Mouse (Mus musculus) intestine, embryonic 14.5 days (tissue): ENCODE results near the gene Sec14l2. TPM values are rescaled to one million over a fixed set of nuclear protein-coding genes. Genes with fewer than 3 reads are reported as not detected.

ENCODE experiments used
- ATAC-seq: fragments of 200-750 bp; cut with Nextera tagmentation; replicated peaks from 2 replicates; pipeline ENCODE4 v1.8.0; 2017; ENCODE audit warnings: low read depth, moderate number of reproducible peaks, moderate TSS enrichment, moderate library complexity; ENCODE audit not compliant: low FRiP score, low TSS enrichment
- DNase-seq: peaks from one replicate; pipeline ENCODE4 v3.0.0-alpha.2; 2018; ENCODE audit warnings: low spot score
- H3K27ac ChIP-seq: fragments of 300-500 bp; sonication (generic); 2 replicates; pipeline ENCODE4 v1.5.1; 2014; ENCODE audit warnings: low read depth, mild to moderate bottlenecking, control low read depth
- H3K27me3 ChIP-seq: fragments of 300-500 bp; sonication (generic); replicated peaks from 2 replicates; pipeline ENCODE4 v1.6.1; 2014; ENCODE audit warnings: low read length, control low read depth; ENCODE audit not compliant: control insufficient read depth, insufficient read depth
- H3K36me3 ChIP-seq: fragments of 300-500 bp; sonication (generic); 2 replicates; pipeline ENCODE4 v1.6.1; 2014; ENCODE audit warnings: low read length, control low read depth; ENCODE audit not compliant: control insufficient read depth, insufficient read depth
- H3K4me1 ChIP-seq: fragments of 300-500 bp; sonication (generic); replicated peaks from 2 replicates; pipeline ENCODE4 v1.6.1; 2014; ENCODE audit warnings: low read length, control low read depth, mixed read lengths; ENCODE audit not compliant: control insufficient read depth, insufficient read depth
- H3K4me2 ChIP-seq: fragments of 300-500 bp; sonication (generic); 2 replicates; pipeline ENCODE4 v1.6.1; 2014; ENCODE audit warnings: low read length
- H3K4me3 ChIP-seq: fragments of 300-500 bp; sonication (generic); 2 replicates; pipeline ENCODE4 v1.5.1; 2014; ENCODE audit warnings: low read depth, low read length, control low read depth, mixed read lengths
- H3K9ac ChIP-seq: fragments of 300-500 bp; sonication (generic); 2 replicates; pipeline ENCODE4 v1.6.1; 2014; ENCODE audit warnings: mild to moderate bottlenecking, low read length
- H3K9me3 ChIP-seq: fragments of 300-500 bp; sonication (generic); 2 replicates; pipeline ENCODE4 v1.6.1; 2016; ENCODE audit warnings: low read length, control low read depth; ENCODE audit not compliant: control insufficient read depth
- WGBS: fragments of 180-500 bp; shearing (Covaris S2); extraction: QIAGEN DNeasy Blood & Tissue Kit; methylation state at CpG from one replicate; pipeline ENCODE4 v1.1.7; 2014; 5-methylcytosine and 5-hydroxymethylcytosine counted together
- polyA plus RNA-seq: library from polyadenylated mRNA; unstranded; fragments of >200 nt; fragmentation: Nextera tagmentation; extraction: Ambion mirVana; gene quantifications from 2 replicates; pipeline ENCODE4 v1.2.1, GENCODE M21; 2014

Sec14l2 gene
- polyA plus RNA-seq, 1 experiment from 2014 or later, result 0.84 TPM

DNA sequence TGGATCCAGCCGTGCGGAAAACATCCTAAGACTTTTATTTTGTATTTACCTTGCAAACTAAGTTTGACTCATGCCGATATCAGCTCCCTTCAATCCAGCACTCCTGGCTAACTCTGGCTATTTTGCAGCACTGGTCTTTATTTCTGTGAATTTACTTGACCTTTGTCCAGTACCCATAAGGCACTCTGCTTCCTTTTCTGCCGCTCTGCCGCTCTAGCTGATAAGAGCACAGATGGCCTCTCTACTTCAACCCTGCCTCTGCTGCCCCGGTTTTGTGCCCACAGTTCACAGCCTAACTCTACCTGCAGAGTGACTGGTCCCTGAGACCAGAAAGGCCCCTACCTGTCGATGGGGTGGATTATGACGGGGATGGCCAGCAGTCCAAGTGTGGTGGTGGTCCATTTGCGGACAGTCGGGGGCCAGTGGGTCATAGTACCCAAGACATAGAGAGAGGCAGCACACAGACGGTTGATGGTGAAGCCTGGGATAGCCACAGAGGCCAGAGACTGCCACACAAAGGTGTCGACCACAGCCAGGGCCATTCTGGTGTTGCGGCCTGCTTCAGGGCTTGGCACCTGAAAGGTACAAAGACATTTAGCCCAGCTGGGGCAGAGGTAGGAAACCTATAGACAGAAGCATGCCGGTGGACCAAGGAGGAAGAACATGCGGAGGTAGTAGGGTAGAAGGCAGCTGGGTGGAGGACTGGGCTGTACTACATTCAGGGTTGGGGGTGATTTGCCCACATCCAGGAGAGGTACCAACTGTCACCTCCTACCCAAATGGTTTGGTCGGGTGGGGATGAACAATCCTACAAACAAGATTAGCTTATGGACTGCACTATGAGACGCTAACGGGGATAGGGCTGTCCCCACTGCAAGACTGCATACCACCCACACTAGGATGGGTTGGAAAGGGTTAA, 29.5 kb downstream of the Sec14l2 start:
- H3K4me3 ChIP-seq, result peak overlapping the region; percentile 59; the same call in 1 of the 2 replicates
- H3K9me3 ChIP-seq, result no peaks in the 10 kb centered on the region
- 79% methylated on average over 18 of the region's 18 CpGs for WGBS
- H3K36me3 ChIP-seq, result peaks cover 12% of the 10 kb centered on the region
- ATAC-seq (no peak), DNase-seq (no peak)
- H3K27ac ChIP-seq, result peak overlapping the region; percentile 51
- no peak overlapping the region for H3K9ac ChIP-seq
- H3K27me3 ChIP-seq, result no peaks in the 10 kb centered on the region
- peaks cover 15% of the 10 kb centered on the region for H3K4me1 ChIP-seq
- H3K4me2 ChIP-seq, result peak overlapping the region; percentile 70

DNA sequence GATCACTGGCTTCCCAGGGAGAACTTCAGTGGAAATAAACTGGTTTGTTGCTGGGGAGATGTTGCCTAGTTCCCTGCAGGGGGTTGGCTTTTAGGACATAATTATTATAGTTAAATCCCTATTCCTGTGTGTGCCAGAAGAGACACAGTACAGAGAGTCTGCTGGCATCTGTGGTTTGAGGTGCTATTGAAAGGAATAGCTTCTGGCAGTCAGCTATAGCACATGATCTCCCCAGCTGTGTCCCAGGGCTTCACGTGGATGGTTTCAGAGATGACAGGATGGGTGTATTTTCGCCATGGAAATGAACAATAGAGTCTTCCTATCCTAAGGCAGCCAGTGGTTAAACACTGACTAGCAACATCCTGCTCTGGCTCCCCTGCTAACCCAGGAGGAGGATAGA, 35.9 kb downstream of the Sec14l2 start:
- Histone ChIP-seq H3K9me3 (no peaks in the 10 kb centered on the region), H3K4me2 (no peak overlapping the region), H3K27ac (no peak overlapping the region), H3K36me3 (peaks cover 11% of the 10 kb centered on the region), H3K27me3 (no peaks in the 10 kb centered on the region), H3K4me3 (no peak overlapping the region), H3K4me1 (no peaks in the 10 kb centered on the region), H3K9ac (no peak overlapping the region)
- WGBS, result 64% methylated on average over 2 of the region's 2 CpGs
- DNase-seq (no peak), ATAC-seq (no peak)

- ATAC-seq (no peak), DNase-seq (no peak)
- 68% methylated on average over 1 of the region's 1 CpGs for WGBS
- Histone ChIP-seq H3K4me2 (no peak overlapping the region), H3K36me3 (peaks cover under 1% of the 10 kb centered on the region), H3K4me3 (no peak overlapping the region), H3K4me1 (no peaks in the 10 kb centered on the region), H3K9me3 (no peaks in the 10 kb centered on the region), H3K27ac (no peak overlapping the region), H3K9ac (no peak overlapping the region), H3K27me3 (no peaks in the 10 kb centered on the region)
These were observed 37.0 kb downstream of the Sec14l2 start for GRCm38 (mm10) chr11:4086246-4086645.

DNA sequence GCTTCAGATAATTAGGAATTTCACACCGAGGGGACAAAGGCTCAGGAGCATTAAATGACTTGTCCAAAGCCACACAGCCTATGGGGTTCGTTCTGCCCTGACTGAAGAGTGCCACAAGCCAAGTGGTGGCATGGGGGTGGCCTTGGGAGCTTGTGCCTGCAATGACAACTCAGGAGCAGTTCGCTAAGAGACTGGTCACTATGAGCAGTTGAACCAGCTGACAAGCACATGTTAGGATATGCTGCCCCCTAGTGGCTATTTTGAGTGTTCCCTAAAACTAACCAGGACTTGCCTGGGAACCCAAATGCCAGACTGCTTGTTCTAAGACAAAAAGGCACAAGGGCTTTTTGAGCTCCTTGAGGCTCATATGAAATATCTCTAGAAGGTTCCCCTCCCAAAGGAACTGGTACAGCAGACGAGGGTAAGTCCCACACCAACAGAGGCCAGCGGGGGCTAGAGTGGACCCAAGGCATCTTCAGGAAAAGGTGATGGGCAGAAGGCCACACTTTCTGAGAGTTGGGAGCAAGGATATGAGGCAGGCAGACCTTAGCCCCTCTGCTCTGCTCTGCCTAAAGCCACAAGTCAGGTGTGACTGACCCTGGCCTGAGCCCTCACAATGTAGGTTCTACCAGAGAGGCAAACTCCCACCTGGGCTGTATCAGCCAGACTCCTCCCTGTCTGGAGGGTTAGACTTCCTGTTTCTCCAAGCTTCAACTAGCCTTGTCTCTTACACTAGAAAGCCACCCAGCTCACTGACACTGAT, 39.7 kb downstream of the Sec14l2 start:
- Histone ChIP-seq H3K4me2 (no peak overlapping the region), H3K4me3 (no peak overlapping the region), H3K27ac (no peak overlapping the region), H3K27me3 (no peaks in the 10 kb centered on the region), H3K9me3 (no peaks in the 10 kb centered on the region), H3K36me3 (no peaks in the 10 kb centered on the region), H3K4me1 (no peaks in the 10 kb centered on the region), H3K9ac (no peak overlapping the region)
- ATAC-seq, result no peak
- peak; percentile 75 for DNase-seq
- WGBS, result 39% methylated on average over 5 of the region's 5 CpGs

- Histone ChIP-seq H3K27me3 (no peaks in the 10 kb centered on the region), H3K27ac (no peak overlapping the region), H3K36me3 (no peaks in the 10 kb centered on the region), H3K4me2 (no peak overlapping the region), H3K4me1 (no peaks in the 10 kb centered on the region), H3K4me3 (no peak overlapping the region), H3K9ac (no peak overlapping the region), H3K9me3 (no peaks in the 10 kb centered on the region)
- no peak for ATAC-seq
- DNase-seq, result peak; percentile 86
- WGBS, result 11% methylated on average over 4 of the region's 4 CpGs
These were observed 43.0 kb downstream of the Sec14l2 start for GRCm38 (mm10) chr11:4080219-4080618.

GRCm38 (mm10) chr11:4078267-4078933, 44.8 kb downstream of the Sec14l2 start:
- no peak overlapping the region for H3K9ac ChIP-seq
- H3K4me1 ChIP-seq, result no peaks in the 10 kb centered on the region
- DNase-seq, result no peak
- no peak overlapping the region for H3K4me2 ChIP-seq
- no peaks in the 10 kb centered on the region for H3K27me3 ChIP-seq
- no peak overlapping the region for H3K4me3 ChIP-seq
- no peak for ATAC-seq
- no peaks in the 10 kb centered on the region for H3K36me3 ChIP-seq
- no peaks in the 10 kb centered on the region for H3K9me3 ChIP-seq
- no peak overlapping the region for H3K27ac ChIP-seq
- 83% methylated on average over 7 of the region's 7 CpGs for WGBS

GRCm38 (mm10) chr11:4076633-4077032, 46.6 kb downstream of the Sec14l2 start:
- Histone ChIP-seq H3K27ac (no peak overlapping the region), H3K9me3 (no peaks in the 10 kb centered on the region), H3K36me3 (no peaks in the 10 kb centered on the region), H3K4me2 (no peak overlapping the region), H3K9ac (no peak overlapping the region), H3K4me1 (no peaks in the 10 kb centered on the region), H3K27me3 (no peaks in the 10 kb centered on the region), H3K4me3 (no peak overlapping the region)
- ATAC-seq (no peak), DNase-seq (peak; percentile 92)
- 17% methylated on average over 8 of the region's 8 CpGs for WGBS

- WGBS, result 89% methylated on average over 1 of the region's 1 CpGs
- Histone ChIP-seq H3K27ac (no peak overlapping the region), H3K27me3 (no peaks in the 10 kb centered on the region), H3K9ac (no peak overlapping the region), H3K9me3 (no peaks in the 10 kb centered on the region), H3K4me2 (no peak overlapping the region), H3K4me1 (no peaks in the 10 kb centered on the region), H3K4me3 (no peak overlapping the region), H3K36me3 (no peaks in the 10 kb centered on the region)
- no peak for DNase-seq
- ATAC-seq, result no peak
These were observed 53.6 kb downstream of the Sec14l2 start for GRCm38 (mm10) chr11:4069664-4070063.
